Mouse (Mus musculus) forebrain, embryonic 14.5 days (tissue): Measurements from ENCODE around the gene Iqschfp. TPM values are rescaled to one million over a fixed set of nuclear protein-coding genes. Genes with fewer than 3 reads are reported as not detected.
A peak's percentile ranks its signal among the peaks of the same experiment; 100 is the strongest.

ENCODE experiments used
- ATAC-seq: fragments of 200-750 bp; cut with Nextera tagmentation; 2 replicates; pipeline ENCODE4 v1.8.0; 2017; ENCODE audit warnings: mild to moderate bottlenecking, moderate library complexity
- DNase-seq: peaks from one replicate; pipeline ENCODE4 v3.0.0-alpha.2; 2015; ENCODE audit warnings: low spot score
- H3K27ac ChIP-seq: fragments of 300-500 bp; sonication (generic); 2 replicates; pipeline ENCODE4 v1.5.1; 2014; ENCODE audit warnings: low read depth, mild to moderate bottlenecking, control low read depth, low read length, moderate library complexity
- H3K27me3 ChIP-seq: fragments of 300-500 bp; sonication (generic); replicated peaks from 2 replicates; pipeline ENCODE4 v1.6.1; 2014; ENCODE audit warnings: low read length, control low read depth, mixed read lengths; ENCODE audit not compliant: control insufficient read depth, insufficient read depth
- H3K36me3 ChIP-seq: fragments of 300-500 bp; sonication (generic); 2 replicates; pipeline ENCODE4 v1.6.1; 2014; ENCODE audit warnings: low read length, control low read depth; ENCODE audit not compliant: control insufficient read depth, insufficient read depth
- H3K4me1 ChIP-seq: fragments of 300-500 bp; sonication (generic); 2 replicates; pipeline ENCODE4 v1.6.1; 2014; ENCODE audit warnings: antibody characterized with exemption, low read length, control low read depth; ENCODE audit not compliant: control insufficient read depth, insufficient read depth
- H3K4me2 ChIP-seq: fragments of 300-500 bp; sonication (generic); 2 replicates; pipeline ENCODE4 v1.6.1; 2014; ENCODE audit warnings: mild to moderate bottlenecking, control low read depth, low read length
- H3K4me3 ChIP-seq: fragments of 300-500 bp; sonication (generic); 2 replicates; pipeline ENCODE4 v1.5.1; 2014; ENCODE audit warnings: low read depth, low read length, control low read depth
- H3K9ac ChIP-seq: fragments of 300-500 bp; sonication (generic); 2 replicates; pipeline ENCODE4 v1.6.1; 2014; ENCODE audit warnings: mild to moderate bottlenecking, low read length, control low read depth, moderate library complexity
- H3K9me3 ChIP-seq: fragments of 300-500 bp; sonication (generic); replicated peaks from 2 replicates; pipeline ENCODE4 v1.6.1; 2016; ENCODE audit warnings: low read length, control low read depth, mixed read lengths; ENCODE audit not compliant: control insufficient read depth
- WGBS: fragments of 180-500 bp; shearing (Covaris S2); extraction: QIAGEN DNeasy Blood & Tissue Kit; methylation state at CpG from one replicate; pipeline ENCODE4 v1.1.7; 2014; 5-methylcytosine and 5-hydroxymethylcytosine counted together
- polyA plus RNA-seq: library from polyadenylated mRNA; unstranded; fragments of >200 nt; fragmentation: Nextera tagmentation; extraction: Ambion mirVana; gene quantifications from 2 replicates; pipeline ENCODE4 v1.2.1, GENCODE M21; 2014

Iqschfp gene
- polyA plus RNA-seq, 1 experiment from 2014 or later: 2.8 TPM

GRCm38 (mm10) chr3:68506769-68507318, 614.8 kb downstream of the Iqschfp start:
- Histone ChIP-seq H3K36me3 (no peaks in the 10 kb centered on the region), H3K27ac (no peak overlapping the region), H3K27me3 (no peaks in the 10 kb centered on the region), H3K4me2 (no peak overlapping the region), H3K9ac (no peak overlapping the region), H3K4me3 (no peak overlapping the region), H3K9me3 (no peaks in the 10 kb centered on the region), H3K4me1 (no peaks in the 10 kb centered on the region)
- ATAC-seq: no peak
- WGBS: 76% methylated on average over 7 of the region's 7 CpGs
- DNase-seq: no peak

- Histone ChIP-seq H3K4me1 (peaks cover 3% of the 10 kb centered on the region; the same call in 1 of the 2 replicates), H3K36me3 (no peaks in the 10 kb centered on the region), H3K9me3 (no peaks in the 10 kb centered on the region), H3K4me3 (no peak overlapping the region), H3K9ac (no peak overlapping the region), H3K4me2 (no peak overlapping the region), H3K27ac (no peak overlapping the region), H3K27me3 (no peaks in the 10 kb centered on the region)
- no peak for DNase-seq
- ATAC-seq: no peak
- 70% methylated on average over 6 of the region's 6 CpGs for WGBS
Measured at GRCm38 (mm10) chr3:68508629-68509028, 616.6 kb downstream of the Iqschfp start.

GRCm38 (mm10) chr3:68510872-68511271, 618.8 kb downstream of the Iqschfp start:
- Histone ChIP-seq H3K27ac (no peak overlapping the region), H3K4me3 (no peak overlapping the region), H3K36me3 (no peaks in the 10 kb centered on the region), H3K9me3 (no peaks in the 10 kb centered on the region), H3K4me1 (peaks cover 6% of the 10 kb centered on the region; the same call in 1 of the 2 replicates), H3K9ac (no peak overlapping the region), H3K27me3 (no peaks in the 10 kb centered on the region), H3K4me2 (no peak overlapping the region)
- 81% methylated on average over 5 of the region's 5 CpGs for WGBS
- no peak for DNase-seq
- no peak for ATAC-seq

- H3K27ac ChIP-seq: no peak overlapping the region
- H3K27me3 ChIP-seq: no peaks in the 10 kb centered on the region
- no peak overlapping the region for H3K4me2 ChIP-seq
- H3K36me3 ChIP-seq: no peaks in the 10 kb centered on the region
- ATAC-seq (no peak), DNase-seq (no peak)
- H3K4me3 ChIP-seq: no peak overlapping the region
- no peak overlapping the region for H3K9ac ChIP-seq
- H3K4me1 ChIP-seq: peaks cover 7% of the 10 kb centered on the region; the same call in 1 of the 2 replicates
- H3K9me3 ChIP-seq: no peaks in the 10 kb centered on the region
- WGBS: 80% methylated on average over 4 of the region's 4 CpGs
Measured at GRCm38 (mm10) chr3:68511744-68512143, 619.7 kb downstream of the Iqschfp start.

GRCm38 (mm10) chr3:68512327-68512726, 620.3 kb downstream of the Iqschfp start:
- peaks cover 13% of the 10 kb centered on the region; the same call in 1 of the 2 replicates for H3K4me1 ChIP-seq
- no peaks in the 10 kb centered on the region for H3K9me3 ChIP-seq
- no peak overlapping the region for H3K4me2 ChIP-seq
- no peak overlapping the region for H3K27ac ChIP-seq
- no peaks in the 10 kb centered on the region for H3K27me3 ChIP-seq
- H3K9ac ChIP-seq: no peak overlapping the region
- no peak overlapping the region for H3K4me3 ChIP-seq
- no peak for ATAC-seq
- no peaks in the 10 kb centered on the region for H3K36me3 ChIP-seq
- DNase-seq: no peak
- 78% methylated on average over 11 of the region's 11 CpGs for WGBS

GRCm38 (mm10) chr3:68513340-68514119, 621.5 kb downstream of the Iqschfp start:
- DNase-seq (peak; percentile 74), ATAC-seq (peak; percentile 84)
- H3K27ac ChIP-seq: no peak overlapping the region
- no peaks in the 10 kb centered on the region for H3K36me3 ChIP-seq
- peaks cover 14% of the 10 kb centered on the region; the same call in 1 of the 2 replicates for H3K4me1 ChIP-seq
- H3K4me2 ChIP-seq: no peak overlapping the region
- H3K9me3 ChIP-seq: no peaks in the 10 kb centered on the region
- no peak overlapping the region for H3K4me3 ChIP-seq
- 41% methylated on average over 7 of the region's 7 CpGs for WGBS
- H3K9ac ChIP-seq: no peak overlapping the region
- no peaks in the 10 kb centered on the region for H3K27me3 ChIP-seq

GRCm38 (mm10) chr3:68514120-68514497, 622.1 kb downstream of the Iqschfp start:
- DNase-seq (no peak), ATAC-seq (peak; percentile 44)
- H3K36me3 ChIP-seq: no peaks in the 10 kb centered on the region
- H3K4me3 ChIP-seq: no peak overlapping the region
- peaks cover 14% of the 10 kb centered on the region; the same call in 1 of the 2 replicates for H3K4me1 ChIP-seq
- H3K4me2 ChIP-seq: no peak overlapping the region
- WGBS: 44% methylated on average over 3 of the region's 3 CpGs
- H3K9me3 ChIP-seq: no peaks in the 10 kb centered on the region
- no peak overlapping the region for H3K27ac ChIP-seq
- H3K27me3 ChIP-seq: no peaks in the 10 kb centered on the region
- no peak overlapping the region for H3K9ac ChIP-seq

- WGBS: 85% methylated on average over 3 of the region's 3 CpGs
- DNase-seq (no peak), ATAC-seq (no peak)
- peaks cover 14% of the 10 kb centered on the region; the same call in 1 of the 2 replicates for H3K4me1 ChIP-seq
- no peak overlapping the region for H3K9ac ChIP-seq
- H3K27ac ChIP-seq: no peak overlapping the region
- H3K4me2 ChIP-seq: no peak overlapping the region
- H3K36me3 ChIP-seq: no peaks in the 10 kb centered on the region
- H3K4me3 ChIP-seq: no peak overlapping the region
- H3K27me3 ChIP-seq: no peaks in the 10 kb centered on the region
- no peaks in the 10 kb centered on the region for H3K9me3 ChIP-seq
Measured at GRCm38 (mm10) chr3:68514717-68515116, 622.7 kb downstream of the Iqschfp start.
